Mouse (Mus musculus) liver, embryonic 14.5 days (tissue): ENCODE results near the gene Spg7.

ENCODE experiments used
- CTCF ChIP-seq: IDR thresholded peaks from 2 replicates; pipeline ENCODE4 v1.5.1; 2016; ENCODE audit warnings: antibody characterized with exemption, low read depth, control low read depth
- EP300 ChIP-seq: IDR thresholded peaks from 2 replicates; pipeline ENCODE4 v1.6.1; 2016; ENCODE audit warnings: antibody characterized with exemption, low read depth

DNA sequence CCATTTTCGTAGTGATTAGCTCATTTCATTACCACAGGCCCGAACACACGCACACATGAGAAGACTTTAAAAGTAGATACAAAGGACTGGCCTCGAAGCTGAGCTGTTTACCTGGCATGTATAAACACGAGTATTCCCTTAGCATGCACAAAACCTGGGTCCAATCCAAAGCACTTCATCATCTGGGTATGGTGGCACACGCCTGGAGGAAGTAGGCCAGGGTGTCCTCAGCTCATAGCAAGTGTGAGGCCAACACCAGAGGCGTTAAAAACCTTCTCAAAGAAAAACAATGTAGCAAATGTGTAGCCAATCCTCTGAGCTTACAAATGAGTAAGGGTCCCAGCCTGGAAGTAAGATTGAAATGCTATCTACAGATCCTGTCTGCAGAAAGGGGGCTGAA, 48.3 kb upstream of the Spg7 start:
- TF ChIP-seq EP300 (no peak), CTCF (no peak)
